ENCODE assay signal across 16 mouse cellular contexts in genomic region chr7:96775080-96775486, GRCm38 (mm10).
DNase-seq lines count a peak whose midpoint lies in the region; ATAC-seq and TF ChIP-seq lines count a peak whose summit lies in the region.
"Had no signal": no experiment of that assay in that cellular context is flagged by ENCODE, and none has a peak within 500 bp of the region (broad histone marks: within the 10 kb centered on the region; RNA-seq: fewer than 3 reads in every experiment).

No protein-coding gene starts in this region.

- H3K9ac ChIP-seq in forebrain, embryonic 11.5 days (ENCODE audit: low read length): no peak overlapping the region
- no peak overlapping the region for H3K9ac ChIP-seq in kidney, embryonic 16.5 days (replicated peaks; ENCODE audit: low read length)
- H3K9ac ChIP-seq: liver, embryonic 13.5 days had no signal

- WGBS in forebrain, embryonic 10.5 days: 70% methylated on average over 6 of the region's 6 CpGs
- WGBS in forebrain, embryonic 11.5 days: 59% methylated on average over 6 of the region's 6 CpGs
- 7% methylated on average over 6 of the region's 6 CpGs for WGBS in kidney, embryonic 16.5 days
- WGBS in limb, embryonic 10.5 days: 17% methylated on average over 6 of the region's 6 CpGs

- no peak for TF ChIP-seq CTCF in brain, embryonic 14.5 days (IDR thresholded peaks at IDR 0.05; ENCODE audit: borderline replicate concordance, extremely low read depth, insufficient read depth, insufficient read length)

- H3K27me3 ChIP-seq in forebrain, embryonic 10.5 days (ENCODE audit: poor library complexity, severe bottlenecking): no peaks in the 10 kb centered on the region
- H3K27me3 ChIP-seq in forebrain, embryonic 11.5 days (ENCODE audit: control insufficient read depth, insufficient read depth, low read length): no peaks in the 10 kb centered on the region
- H3K27me3 ChIP-seq in kidney, embryonic 16.5 days (ENCODE audit: insufficient read depth, low read length): no peaks in the 10 kb centered on the region
- no peaks in the 10 kb centered on the region for H3K27me3 ChIP-seq in limb, embryonic 10.5 days (ENCODE audit: low read depth, poor library complexity, severe bottlenecking)
- H3K27me3 ChIP-seq: liver, embryonic 13.5 days had no signal

- TF ChIP-seq POLR2A in brain, embryonic 14.5 days (IDR thresholded peaks at IDR 0.05; ENCODE audit: borderline replicate concordance, extremely low read depth, insufficient read depth, insufficient read length, poor library complexity, severe bottlenecking): no peak

- peak overlapping the region; percentile 70 for H3K27ac ChIP-seq in forebrain, embryonic 10.5 days
- H3K27ac ChIP-seq in forebrain, embryonic 11.5 days (ENCODE audit: low read depth, low read length): no peak overlapping the region
- peak overlapping the region; percentile 73 for H3K27ac ChIP-seq in kidney, embryonic 16.5 days (ENCODE audit: low read length)
- peak overlapping the region; percentile 82 for H3K27ac ChIP-seq in limb, embryonic 10.5 days
- H3K27ac ChIP-seq: heart, adult 2 months; hindbrain, postnatal 0 days; liver, embryonic 13.5 days; midbrain, embryonic 10.5 days had no signal

- ATAC-seq in forebrain, embryonic 11.5 days (replicated peaks; ENCODE audit: low FRiP score): no peak
- peak; percentile 87 for ATAC-seq in kidney, embryonic 16.5 days (ENCODE audit: low FRiP score, low TSS enrichment)
- ATAC-seq: hindbrain, postnatal 0 days had no signal

- peaks cover 4% of the 10 kb centered on the region; the same call in 1 of the 2 replicates for H3K9me3 ChIP-seq in forebrain, embryonic 10.5 days
- H3K9me3 ChIP-seq in forebrain, embryonic 11.5 days (ENCODE audit: control insufficient read depth, low read length): no peaks in the 10 kb centered on the region
- H3K9me3 ChIP-seq in kidney, embryonic 16.5 days (ENCODE audit: low read length): peaks cover 7% of the 10 kb centered on the region; the same call in 1 of the 2 replicates
- H3K9me3 ChIP-seq in limb, embryonic 10.5 days (replicated peaks): no peaks in the 10 kb centered on the region
- H3K9me3 ChIP-seq: liver, embryonic 13.5 days; midbrain, embryonic 10.5 days had no signal

- peaks cover 31% of the 10 kb centered on the region for H3K4me1 ChIP-seq in forebrain, embryonic 10.5 days
- peaks cover 2% of the 10 kb centered on the region for H3K4me1 ChIP-seq in forebrain, embryonic 11.5 days (replicated peaks; ENCODE audit: control insufficient read depth, insufficient read depth, low read length)
- peaks cover 24% of the 10 kb centered on the region for H3K4me1 ChIP-seq in kidney, embryonic 16.5 days (ENCODE audit: insufficient read depth, low read length)
- H3K4me1 ChIP-seq in limb, embryonic 10.5 days: peaks cover 61% of the 10 kb centered on the region

- H3K4me2 ChIP-seq in forebrain, embryonic 11.5 days (ENCODE audit: low read depth, low read length, severe bottlenecking): no peak overlapping the region
- peak overlapping the region; percentile 24; the same call in 1 of the 2 replicates for H3K4me2 ChIP-seq in kidney, embryonic 16.5 days (replicated peaks; ENCODE audit: low read depth, low read length)
- H3K4me2 ChIP-seq: liver, embryonic 13.5 days had no signal

- H3K36me3 ChIP-seq in forebrain, embryonic 10.5 days (replicated peaks): peaks cover 68% of the 10 kb centered on the region
- H3K36me3 ChIP-seq in forebrain, embryonic 11.5 days (ENCODE audit: control insufficient read depth, insufficient read depth, low read length): no peaks in the 10 kb centered on the region; the same call in 1 of the 2 replicates
- peaks cover 7% of the 10 kb centered on the region; the same call in 1 of the 2 replicates for H3K36me3 ChIP-seq in kidney, embryonic 16.5 days (ENCODE audit: insufficient read depth, low read length)
- peaks cover 58% of the 10 kb centered on the region for H3K36me3 ChIP-seq in limb, embryonic 10.5 days
- H3K36me3 ChIP-seq: liver, embryonic 13.5 days had no signal

- no peak for DNase-seq in forebrain, embryonic 10.5 days (ENCODE audit: extremely low spot score, low spot score)
- DNase-seq in forebrain, embryonic 11.5 days (ENCODE audit: low spot score): no peak
- no peak for DNase-seq in kidney, adult 11 months
- DNase-seq in brain, embryonic 14.5 days (ENCODE audit: low read depth): peak; percentile 36
- DNase-seq in limb, embryonic 10.5 days (ENCODE audit: low spot score): peak; percentile 37
- DNase-seq in cerebellum, postnatal 36 days: no peak
- no peak for DNase-seq in cerebellum, postnatal 10 days
- DNase-seq: adrenal gland, postnatal 25 days; embryo, embryonic 11 days; heart, adult 2 months; liver, embryonic 13.5 days; right cerebral cortex, adult 18-20 months; thymus, postnatal 14 days had no signal

- no peak overlapping the region for H3K4me3 ChIP-seq in forebrain, embryonic 10.5 days
- H3K4me3 ChIP-seq in forebrain, embryonic 11.5 days (ENCODE audit: low read depth, low read length): no peak overlapping the region
- no peak overlapping the region for H3K4me3 ChIP-seq in kidney, embryonic 16.5 days (ENCODE audit: low read length)
- no peak overlapping the region for H3K4me3 ChIP-seq in limb, embryonic 10.5 days
- H3K4me3 ChIP-seq: heart, adult 2 months; liver, embryonic 13.5 days; midbrain, embryonic 10.5 days had no signal

Comparison
In these comparisons a context has a peak if more than half of its experiments do, and no peak if none do; other contexts are left out.
1. DNase-seq: peak in brain, embryonic 14.5 days (single experiment) and limb, embryonic 10.5 days (single experiment); none in forebrain, embryonic 10.5 days (single experiment), forebrain, embryonic 11.5 days (single experiment), kidney, adult 11 months (single experiment), cerebellum, postnatal 36 days (0 of 2) and cerebellum, postnatal 10 days (0 of 2).